Mouse (Mus musculus): ENCODE measurements around the gene Apoc2.

Apoc2 gene

DNA sequence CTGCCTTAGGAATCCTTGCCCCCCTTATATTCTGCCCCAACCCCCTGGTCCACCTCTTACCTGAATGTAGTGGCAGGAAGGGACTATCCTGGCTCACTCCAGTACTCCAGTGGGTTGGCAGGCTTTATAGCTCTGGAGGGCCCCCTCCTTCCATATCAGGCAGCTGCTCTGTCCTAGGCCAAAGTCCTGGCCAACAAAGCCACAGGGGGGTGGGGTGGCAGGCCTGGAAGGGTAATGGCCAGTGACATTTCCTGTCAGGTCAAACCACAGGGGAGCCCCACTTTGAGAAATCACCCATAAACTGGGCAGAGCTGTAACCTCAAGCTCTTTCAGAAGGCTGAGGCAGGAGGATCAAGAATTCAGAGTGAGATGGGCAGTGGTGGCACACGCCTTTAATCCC, 1.1 kb downstream of the Apoc2 start:
- DNase-seq = no peak

- no peak for DNase-seq
Measured at GRCm38 (mm10) chr7:19675824-19676223, 1.9 kb downstream of the Apoc2 start.

- no peak for DNase-seq
Measured at GRCm38 (mm10) chr7:19673083-19673699, 4.5 kb downstream of the Apoc2 start.

DNA sequence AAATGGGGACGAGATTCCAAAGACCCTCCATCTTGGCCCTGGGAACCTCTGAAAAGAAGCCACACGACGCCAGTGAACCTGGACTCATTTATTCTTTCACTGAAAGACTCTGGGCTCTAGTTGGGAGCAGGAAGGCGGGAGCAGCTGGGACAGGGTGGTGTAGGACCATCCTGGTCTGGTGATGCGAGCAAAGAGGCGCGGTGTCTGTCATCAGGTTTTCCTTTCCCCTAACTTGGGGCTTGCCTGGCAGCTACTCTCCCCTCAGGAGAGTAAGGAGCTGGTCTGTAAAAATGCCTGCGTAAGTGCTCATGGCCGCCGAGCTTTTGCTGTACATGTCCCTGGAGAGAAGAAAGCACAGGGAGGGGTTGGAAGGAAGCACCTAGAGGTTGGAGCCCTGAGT, 6.2 kb downstream of the Apoc2 start:
- no peak for DNase-seq

DNA sequence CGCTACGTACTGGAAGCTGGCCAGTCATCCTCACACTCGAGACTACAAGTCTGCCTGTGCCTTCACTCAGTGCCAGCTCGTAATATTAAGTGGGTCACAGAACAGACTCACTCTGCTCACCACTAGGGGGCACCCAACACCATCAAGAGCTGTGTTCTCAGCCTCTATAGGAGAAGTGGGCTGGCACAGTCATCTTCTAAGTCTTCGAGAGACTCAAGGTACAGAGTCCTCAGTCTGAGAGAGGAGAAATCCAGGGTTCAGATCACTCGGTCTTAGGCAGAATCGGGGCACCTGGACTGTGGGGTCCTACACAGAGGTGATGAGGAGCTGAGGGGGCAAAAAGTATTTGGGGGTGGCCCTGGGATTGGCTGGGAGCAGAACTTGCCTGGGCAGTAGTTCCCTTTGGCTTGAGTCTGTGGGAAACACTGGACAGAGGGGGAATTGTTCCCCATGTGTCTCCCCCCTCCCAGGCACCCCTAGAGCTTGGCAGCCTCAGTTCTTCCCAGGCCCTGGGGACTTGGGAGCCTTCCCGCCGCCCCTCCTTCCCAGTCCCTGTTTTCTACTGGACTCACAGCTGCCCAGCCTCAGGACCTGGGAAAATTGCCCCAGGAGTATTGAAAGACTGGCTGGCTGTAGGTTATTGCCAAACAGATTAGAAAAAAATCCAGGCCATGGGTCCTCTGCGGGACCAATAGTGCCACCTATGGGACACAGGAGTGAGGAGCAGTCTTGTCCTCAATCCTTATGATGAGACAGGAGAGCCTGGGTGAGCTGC, 8.6 kb downstream of the Apoc2 start:
- DNase-seq = peak; percentile 92

GRCm38 (mm10) chr7:19667434-19667833, 10.3 kb downstream of the Apoc2 start:
- DNase-seq = no peak

- peak; percentile 21 for DNase-seq
Measured at GRCm38 (mm10) chr7:19666750-19667149, 11.0 kb downstream of the Apoc2 start.

DNA sequence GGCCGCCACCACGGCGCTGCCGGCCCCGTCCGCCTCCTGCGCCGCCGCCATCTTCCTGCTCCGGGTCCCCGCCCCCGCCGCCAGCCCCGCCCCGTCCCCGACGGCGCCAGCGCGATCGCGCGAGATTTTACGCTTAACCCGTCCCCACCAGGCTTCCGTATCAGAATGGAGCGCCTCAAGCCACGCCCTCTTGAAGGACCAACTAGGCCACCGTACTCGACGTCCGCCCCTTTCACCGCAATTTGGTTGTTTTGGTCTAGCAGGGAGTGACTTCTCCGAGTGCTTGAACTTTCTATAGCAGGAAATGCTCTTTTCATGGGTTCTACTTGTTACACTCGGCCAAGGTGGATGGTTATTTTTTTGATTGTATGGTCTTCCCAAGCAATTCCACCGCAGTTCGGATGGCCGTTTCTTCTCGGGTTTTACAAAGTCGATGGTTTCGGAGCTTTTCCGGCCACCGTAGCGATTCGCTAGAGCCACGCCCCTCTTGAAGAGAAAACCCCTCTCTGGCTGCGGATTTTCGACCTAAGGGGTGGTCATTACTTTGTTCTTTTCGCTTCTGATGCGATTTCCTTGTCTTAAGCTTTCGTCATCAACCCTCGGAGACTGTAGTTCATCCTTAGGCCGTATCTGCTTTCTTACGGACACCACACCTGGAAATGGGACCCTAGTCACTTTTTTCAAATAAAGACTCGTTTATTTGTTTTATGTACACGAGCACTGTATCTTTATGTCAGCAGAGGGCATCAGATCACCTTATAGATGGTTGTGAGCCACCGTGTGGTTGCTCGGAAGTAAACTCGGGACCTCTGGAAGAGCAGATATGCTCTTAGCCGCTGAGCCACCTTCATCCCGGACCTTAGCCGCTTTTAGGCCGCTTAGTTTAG, 12.5 kb downstream of the Apoc2 start, which contains the start of gene Clptm1:
Clptm1 (minus strand) TSS at position 79 of the 887 bp plus-strand sequence.
- DNase-seq = peak; percentile 97

GRCm38 (mm10) chr7:19664455-19664954, 13.2 kb downstream of the Apoc2 start:
- no peak for DNase-seq

DNA sequence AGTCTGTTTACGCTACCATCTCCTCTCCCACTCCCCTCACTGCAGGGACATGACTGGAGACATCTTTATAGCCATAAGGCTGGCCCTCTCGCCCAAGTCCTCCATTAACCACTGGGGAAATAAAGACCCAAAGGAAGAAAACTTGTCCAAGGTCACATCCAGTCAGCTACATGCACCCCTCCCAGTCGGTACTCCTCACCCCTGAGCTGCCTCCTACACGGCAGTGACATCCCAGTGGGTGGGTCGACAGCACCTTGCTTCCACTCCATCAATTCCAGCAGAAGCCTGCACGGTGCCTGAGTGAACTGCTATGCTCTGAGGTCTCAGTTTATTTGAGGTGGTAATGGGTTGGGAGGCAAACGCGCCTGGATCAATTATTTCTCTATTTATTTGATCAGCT, 13.8 kb downstream of the Apoc2 start:
- peak; percentile 60 for DNase-seq

- no peak for DNase-seq
Measured at GRCm38 (mm10) chr7:19652614-19653013, 25.1 kb downstream of the Apoc2 start.

GRCm38 (mm10) chr7:19651063-19651786, 26.5 kb downstream of the Apoc2 start:
- DNase-seq = no peak

GRCm38 (mm10) chr7:19641223-19641622, 36.5 kb downstream of the Apoc2 start:
- no peak for DNase-seq

DNA sequence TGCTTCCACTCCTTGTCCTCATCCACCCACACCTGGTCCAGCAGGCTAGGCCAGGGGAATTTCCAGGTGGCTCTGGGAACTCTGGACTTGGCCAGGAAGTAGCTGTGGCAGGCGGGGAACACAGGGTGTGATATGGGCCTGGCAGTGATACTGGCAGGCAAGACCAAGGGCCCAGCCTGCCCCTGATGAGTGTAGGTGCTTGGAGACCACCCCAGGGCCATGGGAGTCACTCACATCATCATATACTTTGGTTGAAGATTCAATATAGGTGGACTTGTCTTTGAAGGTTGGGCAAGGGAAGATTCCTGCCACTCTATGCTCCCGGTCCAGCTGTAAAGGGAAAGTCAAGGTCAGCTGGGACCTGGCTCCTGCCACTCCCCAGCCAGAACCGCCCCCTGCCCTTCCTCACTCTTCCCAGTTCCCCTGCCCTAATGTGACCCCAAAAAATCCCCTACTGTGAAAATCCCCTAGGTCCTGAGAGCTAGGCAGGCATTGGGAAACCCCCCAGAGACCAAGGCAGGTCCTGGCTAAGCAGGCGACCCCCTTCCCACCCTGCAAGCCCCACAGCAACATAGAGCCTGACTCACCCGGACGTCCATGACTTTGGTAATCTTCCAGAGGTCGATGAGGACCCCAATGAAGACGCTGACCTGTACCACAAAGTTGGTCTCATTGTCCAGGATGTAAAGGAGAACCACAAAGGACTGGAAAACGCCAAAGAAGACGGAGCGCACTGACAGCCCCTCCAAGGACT, 42.5 kb downstream of the Apoc2 start:
- no peak for DNase-seq

GRCm38 (mm10) chr7:19634591-19634990, 43.1 kb downstream of the Apoc2 start:
- no peak for DNase-seq

- no peak for DNase-seq
Measured at GRCm38 (mm10) chr7:19633855-19634254, 43.9 kb downstream of the Apoc2 start.

GRCm38 (mm10) chr7:19633197-19633596, 44.5 kb downstream of the Apoc2 start:
- no peak for DNase-seq

DNA sequence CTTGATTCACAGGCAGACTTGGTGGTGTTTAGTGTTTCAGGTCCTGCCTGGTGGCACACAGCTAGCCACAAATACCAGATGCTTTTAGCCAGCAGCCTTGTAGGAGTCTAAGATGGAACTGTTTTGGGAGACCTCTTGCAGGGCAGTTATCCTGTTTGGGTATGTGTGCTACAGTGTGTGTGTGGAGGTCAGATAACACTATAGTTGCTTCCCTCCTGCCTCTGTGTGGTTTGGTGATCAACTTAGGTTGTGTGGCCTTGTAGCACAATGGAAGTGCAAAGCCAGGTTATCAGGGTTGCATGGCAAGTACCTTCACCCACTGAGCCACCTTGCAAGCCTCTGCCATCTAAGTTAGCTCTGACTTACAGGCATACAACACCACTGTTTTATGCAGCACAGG, 45.0 kb downstream of the Apoc2 start:
- no peak for DNase-seq

- DNase-seq = no peak
Measured at GRCm38 (mm10) chr7:19632275-19632674, 45.5 kb downstream of the Apoc2 start.

DNA sequence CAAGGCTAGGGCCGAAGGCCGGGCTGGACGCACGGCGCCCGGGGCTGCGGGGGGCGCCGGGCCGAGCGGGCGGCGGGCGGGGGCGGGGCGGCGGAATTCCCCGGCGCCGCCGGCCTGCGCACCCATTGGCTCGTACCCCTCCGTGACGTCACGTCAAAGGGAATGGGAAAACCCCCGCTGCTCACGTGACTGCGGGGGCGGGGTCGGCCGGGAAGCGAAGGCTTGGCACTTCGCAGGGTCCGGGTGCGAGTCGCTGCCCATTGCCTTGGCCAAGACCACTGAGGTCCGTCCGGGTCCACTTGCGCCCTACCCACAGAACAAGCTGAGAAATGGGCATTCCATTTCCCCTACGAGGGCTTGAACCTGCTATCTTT, 48.4 kb downstream of the Apoc2 start, which contains the start of gene Relb:
Relb (minus strand) TSS at position 78 of the 374 bp plus-strand sequence.
- DNase-seq = peak; percentile 84

GRCm38 (mm10) chr7:19628536-19629360, 49.0 kb downstream of the Apoc2 start:
- peak; percentile 86 for DNase-seq

All from cerebellum, adult 11-12 months (tissue).